In genomic region chr16:43590704-43591493, GRCm38 (mm10) we compare ENCODE assay signal across 16 mouse cellular contexts.
DNase-seq lines count a peak whose midpoint lies in the region; ATAC-seq lines count a peak whose summit lies in the region.
"Had no signal": no experiment of that assay in that cellular context is flagged by ENCODE, and none has a peak within 500 bp of the region (broad histone marks: within the 10 kb centered on the region; RNA-seq: fewer than 3 reads in every experiment).

No protein-coding gene starts in this region.

- H3K4me1 ChIP-seq in lung, embryonic 15.5 days = 0 out of 2 replicates have a peak, but pooled peaks cover 5% of the 10 kb centered on the region

- H3K9me3 ChIP-seq in lung, embryonic 15.5 days = no peaks in the 10 kb centered on the region

- intact Hi-C loops in gastrocnemius, postnatal 36 days (cut with DNase I) = loop anchor here (10.0 kb wide), 1 partner anchor 676 kb away; no protein-coding TSS in a partner anchor

- peak; percentile 58 for DNase-seq in adrenal gland, postnatal 10 days
- no peak for DNase-seq in adrenal gland, postnatal 4 days (ENCODE audit: low spot score in 2 of 2)
- DNase-seq in gastrocnemius, postnatal 25 days = peak; percentile 62
- DNase-seq in gastrocnemius, postnatal 36 days = no peak
- DNase-seq in lung, postnatal 14 days = no peak
- peak; percentile 38 for DNase-seq in lung, postnatal 36 days
- no peak for DNase-seq in thymus, postnatal 10 days (ENCODE audit: low spot score in 2 of 2)
- DNase-seq: cerebellum, adult 9-11 months; kidney, adult 11 months; kidney, postnatal 14 days; layer of hippocampus, adult 9-11 months; thymus, postnatal 36 days had no signal

- no peak overlapping the region for H3K4me3 ChIP-seq in lung, embryonic 15.5 days

- 66% methylated on average over 7 of the region's 7 CpGs for WGBS in lung, embryonic 15.5 days

- H3K27me3 ChIP-seq in lung, embryonic 15.5 days = no peaks in the 10 kb centered on the region
- H3K27me3 ChIP-seq: CH12.LX, Patski had no signal

- H3K9ac ChIP-seq in lung, embryonic 15.5 days = no peak overlapping the region

- H3K4me2 ChIP-seq in lung, embryonic 15.5 days = no peak overlapping the region

- no peak for ATAC-seq in lung, embryonic 15.5 days (ENCODE audit: borderline replicate concordance, extremely low read depth, low FRiP score, low TSS enrichment)
- ATAC-seq: hindbrain, embryonic 16.5 days; Patski had no signal

- H3K27ac ChIP-seq in lung, embryonic 15.5 days = 0 out of 2 replicates have a peak overlapping the region, but pooled peaks have one; percentile 0

- H3K36me3 ChIP-seq in lung, embryonic 15.5 days = no peaks in the 10 kb centered on the region

Comparison
In these comparisons a context has a peak if more than half of its experiments do, and no peak if none do; other contexts are left out.
1. DNase-seq: peak in adrenal gland, postnatal 10 days (single experiment), gastrocnemius, postnatal 25 days (single experiment) and lung, postnatal 36 days (single experiment); none in adrenal gland, postnatal 4 days (0 of 2), gastrocnemius, postnatal 36 days (0 of 2), lung, postnatal 14 days (single experiment) and thymus, postnatal 10 days (0 of 2).